Mouse (Mus musculus): ENCODE results near the gene Gm49383. TPM values are rescaled to one million over a fixed set of nuclear protein-coding genes. Genes with fewer than 3 reads are reported as not detected.

Gene Gm49383
- polyA plus RNA-seq, 1 experiment from 2014 or later: 27.5 TPM

GRCm38 (mm10) chr12:69190522-69190921, 6.4 kb downstream of the Gm49383 start:
- peaks cover 34% of the 10 kb centered on the region for H3K36me3 ChIP-seq (ENCODE audit: control insufficient read depth, insufficient read depth, low read length)
- no peaks in the 10 kb centered on the region for H3K27me3 ChIP-seq (replicated peaks; ENCODE audit: control insufficient read depth, insufficient read depth, low read length)
- H3K9ac ChIP-seq (ENCODE audit: low read length): no peak overlapping the region
- no peaks in the 10 kb centered on the region for H3K9me3 ChIP-seq (ENCODE audit: control insufficient read depth, low read length)
- ATAC-seq (replicated peaks; ENCODE audit: low FRiP score, low TSS enrichment, low read depth) (no peak), DNase-seq (ENCODE audit: low spot score) (no peak)
- 98% methylated on average over 1 of the region's 1 CpGs for WGBS
- no peak overlapping the region for H3K4me2 ChIP-seq (ENCODE audit: low read length)
- no peak overlapping the region for H3K27ac ChIP-seq (ENCODE audit: low read depth)
- H3K4me3 ChIP-seq (ENCODE audit: low read depth, low read length): no peak overlapping the region
- H3K4me1 ChIP-seq (replicated peaks; ENCODE audit: control insufficient read depth, insufficient read depth, low read length): peaks cover 9% of the 10 kb centered on the region

DNA sequence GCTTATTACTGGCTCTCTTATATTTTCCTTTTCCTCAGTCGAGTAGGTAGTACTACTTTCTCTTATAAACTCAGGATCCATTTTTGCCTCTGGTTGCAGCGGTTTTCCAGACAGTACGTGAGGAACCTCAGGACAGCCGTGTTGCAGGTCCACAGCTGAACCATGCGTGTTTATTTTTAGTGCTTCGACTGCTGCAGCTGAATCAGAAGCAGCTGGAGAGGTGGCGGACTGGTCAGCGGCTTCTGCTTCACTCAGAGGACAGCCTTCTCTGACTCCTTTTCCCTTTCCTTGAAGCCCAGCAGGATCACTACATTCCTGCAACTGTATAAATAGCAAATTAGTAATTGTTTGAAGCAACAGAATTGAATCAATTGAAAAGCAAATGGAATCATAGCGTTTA, 6.8 kb downstream of the Gm49383 start:
- peaks cover 14% of the 10 kb centered on the region for H3K4me1 ChIP-seq (replicated peaks; ENCODE audit: control insufficient read depth, insufficient read depth, low read length)
- no peak overlapping the region for H3K9ac ChIP-seq (ENCODE audit: low read length)
- 85% methylated on average over 9 of the region's 9 CpGs for WGBS
- no peak overlapping the region for H3K27ac ChIP-seq (ENCODE audit: low read depth)
- H3K9me3 ChIP-seq (ENCODE audit: control insufficient read depth, low read length): no peaks in the 10 kb centered on the region
- no peak overlapping the region for H3K4me3 ChIP-seq (ENCODE audit: low read depth, low read length)
- no peak for DNase-seq (ENCODE audit: low spot score)
- no peaks in the 10 kb centered on the region for H3K27me3 ChIP-seq (replicated peaks; ENCODE audit: control insufficient read depth, insufficient read depth, low read length)
- no peak overlapping the region for H3K4me2 ChIP-seq (ENCODE audit: low read length)
- ATAC-seq (replicated peaks; ENCODE audit: low FRiP score, low TSS enrichment, low read depth): no peak
- peaks cover 34% of the 10 kb centered on the region for H3K36me3 ChIP-seq (ENCODE audit: control insufficient read depth, insufficient read depth, low read length)

DNA sequence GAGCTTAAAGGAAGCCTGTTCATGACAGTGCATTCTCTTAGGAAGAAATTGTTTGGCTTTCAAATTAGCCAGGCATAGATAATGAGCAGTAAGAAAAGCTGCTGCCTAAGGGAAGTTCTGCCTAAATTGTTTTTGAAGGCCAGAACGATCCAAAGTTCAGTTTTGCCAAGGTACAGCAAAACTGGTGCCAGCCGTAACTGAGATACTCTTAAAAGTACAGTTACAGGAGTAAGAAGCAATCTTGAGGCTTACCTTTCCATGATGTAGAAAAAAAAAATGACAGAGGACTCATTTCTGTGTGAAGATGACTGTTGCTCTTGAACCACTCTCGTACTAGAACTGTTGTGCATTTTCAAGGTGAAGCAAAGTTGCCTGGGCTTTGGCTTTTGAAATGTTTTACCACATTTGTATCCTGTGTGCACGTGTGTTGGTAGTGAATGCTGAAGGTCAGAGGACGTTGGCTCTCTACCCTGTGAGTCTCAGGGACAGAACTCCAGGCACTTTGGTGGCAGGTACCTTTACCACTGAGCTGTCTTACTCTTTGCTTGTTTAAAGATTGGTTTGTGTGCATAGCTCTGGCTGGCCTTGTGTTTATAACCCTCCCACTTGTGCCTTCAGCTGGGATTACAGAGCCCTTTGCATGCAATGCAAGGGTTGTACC, 10.0 kb downstream of the Gm49383 start:
- no peak overlapping the region for H3K27ac ChIP-seq (ENCODE audit: low read depth)
- WGBS: 68% methylated on average over 5 of the region's 5 CpGs
- H3K9ac ChIP-seq (ENCODE audit: low read length): no peak overlapping the region

DNA sequence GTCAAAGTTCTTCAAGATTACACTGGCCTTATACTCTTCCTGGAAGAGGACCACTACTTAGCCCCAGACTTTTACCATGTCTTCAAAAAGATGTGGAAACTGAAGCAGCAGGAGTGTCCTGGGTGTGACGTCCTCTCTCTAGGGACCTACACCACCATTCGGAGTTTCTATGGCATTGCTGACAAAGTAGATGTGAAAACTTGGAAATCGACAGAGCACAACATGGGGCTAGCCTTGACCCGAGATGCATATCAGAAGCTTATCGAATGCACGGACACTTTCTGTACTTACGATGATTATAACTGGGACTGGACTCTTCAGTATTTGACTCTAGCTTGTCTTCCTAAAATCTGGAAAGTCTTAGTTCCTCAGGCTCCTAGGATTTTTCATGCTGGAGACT, 11.5 kb downstream of the Gm49383 start:
- H3K9ac ChIP-seq (ENCODE audit: low read length): peak overlapping the region; percentile 81
- no peaks in the 10 kb centered on the region for H3K9me3 ChIP-seq (ENCODE audit: control insufficient read depth, low read length)
- ATAC-seq (replicated peaks; ENCODE audit: low FRiP score, low TSS enrichment, low read depth) (no peak), DNase-seq (ENCODE audit: low spot score) (no peak)
- peak overlapping the region; percentile 88 for H3K4me3 ChIP-seq (ENCODE audit: low read depth, low read length)
- peaks cover 28% of the 10 kb centered on the region for H3K36me3 ChIP-seq (ENCODE audit: control insufficient read depth, insufficient read depth, low read length)
- WGBS: 84% methylated on average over 7 of the region's 7 CpGs
- H3K4me1 ChIP-seq (replicated peaks; ENCODE audit: control insufficient read depth, insufficient read depth, low read length): peaks cover 16% of the 10 kb centered on the region
- H3K4me2 ChIP-seq (ENCODE audit: low read length): peak overlapping the region; percentile 89
- no peak overlapping the region for H3K27ac ChIP-seq (ENCODE audit: low read depth)
- H3K27me3 ChIP-seq (replicated peaks; ENCODE audit: control insufficient read depth, insufficient read depth, low read length): no peaks in the 10 kb centered on the region

More for the DNA sequence above, 10.0 kb downstream of the Gm49383 start:
- H3K4me3 ChIP-seq (ENCODE audit: low read depth, low read length): no peak overlapping the region
- H3K4me1 ChIP-seq (replicated peaks; ENCODE audit: control insufficient read depth, insufficient read depth, low read length): peaks cover 16% of the 10 kb centered on the region
- H3K36me3 ChIP-seq (ENCODE audit: control insufficient read depth, insufficient read depth, low read length): peaks cover 33% of the 10 kb centered on the region
- no peaks in the 10 kb centered on the region for H3K9me3 ChIP-seq (ENCODE audit: control insufficient read depth, low read length)
- H3K27me3 ChIP-seq (replicated peaks; ENCODE audit: control insufficient read depth, insufficient read depth, low read length): no peaks in the 10 kb centered on the region
- no peak for ATAC-seq (replicated peaks; ENCODE audit: low FRiP score, low TSS enrichment, low read depth)
- H3K4me2 ChIP-seq (ENCODE audit: low read length): 0 out of 2 replicates have a peak overlapping the region, but pooled peaks have one; percentile 1
- no peak for DNase-seq (ENCODE audit: low spot score)

DNA sequence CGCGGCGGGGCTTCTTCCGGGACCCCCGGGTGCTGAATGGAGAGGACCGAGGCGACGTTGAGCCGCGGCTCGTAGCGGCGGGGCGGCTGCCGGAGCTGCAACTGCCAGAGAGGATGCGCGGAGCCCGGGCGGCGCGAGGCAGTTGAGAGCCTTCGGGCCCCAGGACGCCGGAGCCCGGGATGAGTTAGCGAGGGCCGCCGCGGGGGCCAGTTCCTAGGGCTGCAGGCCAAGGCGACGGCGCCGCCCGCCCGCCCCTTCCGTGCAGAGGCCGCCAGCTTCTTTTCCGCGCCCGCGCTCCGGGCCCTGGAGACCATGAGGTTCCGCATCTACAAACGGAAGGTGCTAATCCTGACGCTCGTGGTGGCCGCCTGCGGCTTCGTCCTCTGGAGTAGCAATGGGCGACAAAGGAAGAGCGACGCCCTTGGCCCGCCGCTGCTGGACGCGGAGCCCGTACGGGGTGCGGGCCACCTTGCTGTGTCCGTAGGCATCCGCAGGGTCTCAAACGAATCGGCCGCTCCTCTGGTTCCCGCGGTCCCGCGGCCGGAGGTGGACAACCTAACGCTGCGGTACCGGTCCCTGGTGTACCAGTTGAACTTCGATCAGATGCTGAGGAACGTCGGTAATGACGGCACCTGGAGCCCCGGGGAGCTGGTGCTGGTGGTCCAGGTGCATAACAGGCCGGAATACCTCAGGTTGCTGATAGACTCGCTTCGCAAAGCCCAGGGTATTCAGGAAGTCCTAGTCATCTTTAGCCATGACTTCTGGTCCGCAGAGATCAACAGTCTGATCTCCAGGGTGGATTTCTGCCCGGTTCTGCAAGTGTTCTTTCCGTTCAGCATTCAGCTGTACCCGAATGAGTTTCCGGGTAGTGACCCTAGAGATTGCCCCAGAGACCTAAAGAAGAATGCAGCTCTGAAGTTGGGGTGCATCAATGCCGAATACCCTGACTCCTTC, 12.3 kb downstream of the Gm49383 start:
- Histone ChIP-seq H3K4me3 (ENCODE audit: low read depth, low read length) (peak overlapping the region; percentile 88), H3K9me3 (ENCODE audit: control insufficient read depth, low read length) (no peaks in the 10 kb centered on the region), H3K27ac (ENCODE audit: low read depth) (peak overlapping the region; percentile 83), H3K4me1 (replicated peaks; ENCODE audit: control insufficient read depth, insufficient read depth, low read length) (peaks cover 16% of the 10 kb centered on the region), H3K9ac (ENCODE audit: low read length) (peak overlapping the region; percentile 81), H3K36me3 (ENCODE audit: control insufficient read depth, insufficient read depth, low read length) (peaks cover 23% of the 10 kb centered on the region), H3K4me2 (ENCODE audit: low read length) (peak overlapping the region; percentile 89), H3K27me3 (replicated peaks; ENCODE audit: control insufficient read depth, insufficient read depth, low read length) (no peaks in the 10 kb centered on the region)
- DNase-seq (ENCODE audit: low spot score) (peak; percentile 79), ATAC-seq (replicated peaks; ENCODE audit: low FRiP score, low TSS enrichment, low read depth) (peak; percentile 56)
- WGBS: 2% methylated on average over 80 of the region's 86 CpGs

GRCm38 (mm10) chr12:69183583-69184308, 13.2 kb downstream of the Gm49383 start, which contains the start of the genes Rpl36al and Mgat2:
Gene Rpl36al, minus strand, starts transcription at chr12:69184083.
Gene Mgat2, plus strand, starts transcription at chr12:69184157.
- H3K4me3 ChIP-seq (ENCODE audit: low read depth, low read length): peak within 1 kb of the TSS; percentile 88
- peaks cover 23% of the 10 kb centered on the region for H3K36me3 ChIP-seq (ENCODE audit: control insufficient read depth, insufficient read depth, low read length)
- H3K27me3 ChIP-seq (replicated peaks; ENCODE audit: control insufficient read depth, insufficient read depth, low read length): no peaks in the 10 kb centered on the region
- H3K27ac ChIP-seq (ENCODE audit: low read depth): peak within 1 kb of the TSS; percentile 83
- peak within 1 kb of the TSS; percentile 81 for H3K9ac ChIP-seq (ENCODE audit: low read length)
- WGBS: under 1% methylated on average over 77 of the region's 84 CpGs
- no peaks in the 10 kb centered on the region for H3K9me3 ChIP-seq (ENCODE audit: control insufficient read depth, low read length)
- H3K4me1 ChIP-seq (replicated peaks; ENCODE audit: control insufficient read depth, insufficient read depth, low read length): peaks cover 16% of the 10 kb centered on the region
- ATAC-seq (replicated peaks; ENCODE audit: low FRiP score, low TSS enrichment, low read depth) (peak; percentile 98), DNase-seq (ENCODE audit: low spot score) (peak; percentile 97)
- peak within 1 kb of the TSS; percentile 89 for H3K4me2 ChIP-seq (ENCODE audit: low read length)

DNA sequence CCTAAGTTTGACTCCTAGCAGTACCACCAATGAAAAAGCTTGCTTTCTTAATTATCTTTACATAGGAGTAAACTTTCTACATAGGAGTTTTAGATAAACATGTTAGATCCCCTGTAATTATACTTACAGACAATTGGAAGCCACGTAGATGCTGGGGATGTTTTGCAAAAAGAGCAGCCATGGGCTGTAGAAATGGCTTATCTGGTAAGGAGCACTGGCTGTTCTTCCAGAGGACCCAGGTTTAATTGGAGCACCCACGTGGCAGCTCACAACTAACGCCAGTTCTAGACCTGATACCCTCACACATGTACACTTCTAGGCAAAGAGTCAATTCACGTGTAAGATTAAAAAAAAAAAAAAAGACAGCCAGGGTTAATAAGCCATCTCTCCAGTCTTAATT, 15.1 kb downstream of the Gm49383 start:
- WGBS: 85% methylated on average over 4 of the region's 4 CpGs
- H3K27me3 ChIP-seq (replicated peaks; ENCODE audit: control insufficient read depth, insufficient read depth, low read length): no peaks in the 10 kb centered on the region

DNA sequence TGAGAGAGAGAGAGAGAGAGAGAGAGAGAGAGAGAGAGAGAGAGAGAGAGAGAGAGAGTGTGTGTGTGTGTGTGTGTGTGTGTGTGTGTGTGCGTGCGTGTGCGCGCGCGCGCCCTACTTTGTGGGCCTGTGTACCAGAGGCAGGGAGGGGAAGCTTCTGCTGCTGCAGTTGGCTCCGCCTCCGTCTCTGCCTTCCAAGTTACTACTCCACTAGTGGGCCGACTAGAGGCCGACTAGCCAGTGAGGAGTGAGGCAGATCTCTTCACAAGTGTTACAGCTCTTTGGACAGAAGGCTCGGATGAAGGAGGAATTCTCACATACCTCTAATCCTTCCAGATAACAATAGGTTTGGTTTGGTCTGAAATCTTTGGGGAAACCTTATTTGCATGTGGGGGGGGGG, 17.5 kb downstream of the Gm49383 start:
- 62% methylated on average over 12 of the region's 12 CpGs for WGBS
- no peak overlapping the region for H3K4me3 ChIP-seq (ENCODE audit: low read depth, low read length)

More for the DNA sequence above, 15.1 kb downstream of the Gm49383 start:
- no peak overlapping the region for H3K4me2 ChIP-seq (ENCODE audit: low read length)
- peaks cover 16% of the 10 kb centered on the region for H3K36me3 ChIP-seq (ENCODE audit: control insufficient read depth, insufficient read depth, low read length)
- no peak overlapping the region for H3K27ac ChIP-seq (ENCODE audit: low read depth)
- DNase-seq (ENCODE audit: low spot score): no peak
- H3K9ac ChIP-seq (ENCODE audit: low read length): no peak overlapping the region
- H3K9me3 ChIP-seq (ENCODE audit: control insufficient read depth, low read length): no peaks in the 10 kb centered on the region
- H3K4me3 ChIP-seq (ENCODE audit: low read depth, low read length): no peak overlapping the region
- peaks cover 9% of the 10 kb centered on the region for H3K4me1 ChIP-seq (replicated peaks; ENCODE audit: control insufficient read depth, insufficient read depth, low read length)
- no peak for ATAC-seq (replicated peaks; ENCODE audit: low FRiP score, low TSS enrichment, low read depth)

More for the DNA sequence above, 17.5 kb downstream of the Gm49383 start:
- Histone ChIP-seq H3K4me2 (ENCODE audit: low read length) (no peak overlapping the region), H3K4me1 (replicated peaks; ENCODE audit: control insufficient read depth, insufficient read depth, low read length) (no peaks in the 10 kb centered on the region), H3K9ac (ENCODE audit: low read length) (no peak overlapping the region), H3K27me3 (replicated peaks; ENCODE audit: control insufficient read depth, insufficient read depth, low read length) (no peaks in the 10 kb centered on the region), H3K27ac (ENCODE audit: low read depth) (no peak overlapping the region), H3K9me3 (ENCODE audit: control insufficient read depth, low read length) (no peaks in the 10 kb centered on the region), H3K36me3 (ENCODE audit: control insufficient read depth, insufficient read depth, low read length) (peaks cover 35% of the 10 kb centered on the region)
- DNase-seq (ENCODE audit: low spot score) (no peak), ATAC-seq (replicated peaks; ENCODE audit: low FRiP score, low TSS enrichment, low read depth) (no peak)

Data from intestine, embryonic 14.5 days (tissue).